Mouse (Mus musculus) frontal cortex, postnatal 25 days (tissue): ENCODE data around the gene Bag5.

ENCODE experiments used
- DNase-seq, 2 experiments: peaks; one replicate each; pipeline ENCODE4 v3.0.0; 2022; ENCODE audit warnings: low spot score in 2 of 2

Gene Bag5

GRCm38 (mm10) chr12:111698346-111698913 is 14.6 kb downstream of the Bag5 start:
- no peak for DNase-seq

GRCm38 (mm10) chr12:111697708-111698107 is 15.3 kb downstream of the Bag5 start:
- no peak for DNase-seq

- peak; percentile 59 to 71 for DNase-seq
These were observed 16.8 kb downstream of the Bag5 start for GRCm38 (mm10) chr12:111696239-111696638.

GRCm38 (mm10) chr12:111694880-111695804 is 17.9 kb downstream of the Bag5 start:
- no peak for DNase-seq

- no peak for DNase-seq
These were observed 18.7 kb downstream of the Bag5 start for GRCm38 (mm10) chr12:111694271-111694781.

GRCm38 (mm10) chr12:111693341-111694270 is 19.5 kb downstream of the Bag5 start:
- peak in 1 of 2 experiments; percentile 61 for DNase-seq

- DNase-seq, result no peak
These were observed 20.2 kb downstream of the Bag5 start for GRCm38 (mm10) chr12:111692899-111693298.

GRCm38 (mm10) chr12:111691346-111691872 is 21.6 kb downstream of the Bag5 start:
- DNase-seq, result no peak

GRCm38 (mm10) chr12:111689426-111689825 is 23.6 kb downstream of the Bag5 start:
- DNase-seq, result no peak

GRCm38 (mm10) chr12:111688069-111688428 is 25.0 kb downstream of the Bag5 start:
- no peak for DNase-seq

- DNase-seq, result no peak
These were observed 25.5 kb downstream of the Bag5 start for GRCm38 (mm10) chr12:111687350-111688068.

- no peak for DNase-seq
These were observed 26.7 kb downstream of the Bag5 start for GRCm38 (mm10) chr12:111686390-111686789.

- DNase-seq, result no peak
These were observed 30.3 kb downstream of the Bag5 start for GRCm38 (mm10) chr12:111682806-111683205.

GRCm38 (mm10) chr12:111682003-111682402 is 31.1 kb downstream of the Bag5 start:
- no peak for DNase-seq

GRCm38 (mm10) chr12:111681305-111681704 is 31.8 kb downstream of the Bag5 start:
- DNase-seq, result no peak

GRCm38 (mm10) chr12:111680661-111681060 is 32.4 kb downstream of the Bag5 start:
- DNase-seq, result no peak

- DNase-seq, result no peak
These were observed 34.1 kb downstream of the Bag5 start for GRCm38 (mm10) chr12:111678997-111679396.

GRCm38 (mm10) chr12:111678670-111678933 is 34.5 kb downstream of the Bag5 start:
- DNase-seq, result no peak

GRCm38 (mm10) chr12:111677882-111678669 is 35.0 kb downstream of the Bag5 start, which contains the start of gene Trmt61a:
Gene Trmt61a, plus strand, starts transcription at chr12:111678105.
- peak; percentile 79 to 82 for DNase-seq

GRCm38 (mm10) chr12:111677421-111677820 is 35.6 kb downstream of the Bag5 start:
- DNase-seq, result peak in 1 of 2 experiments; percentile 14
